Mouse (Mus musculus) intestine, embryonic 14.5 days (tissue): ENCODE measurements around the gene Ndrg3. TPM values are rescaled to one million over a fixed set of nuclear protein-coding genes. Genes with fewer than 3 reads are reported as not detected.

Experiments
- ATAC-seq: fragments of 200-750 bp; cut with Nextera tagmentation; replicated peaks from 2 replicates; pipeline ENCODE4 v1.8.0; 2017; ENCODE audit warnings: low read depth, moderate number of reproducible peaks, moderate TSS enrichment, moderate library complexity; ENCODE audit not compliant: low FRiP score, low TSS enrichment
- DNase-seq: peaks from one replicate; pipeline ENCODE4 v3.0.0-alpha.2; 2018; ENCODE audit warnings: low spot score
- H3K27ac ChIP-seq: fragments of 300-500 bp; sonication (generic); 2 replicates; pipeline ENCODE4 v1.5.1; 2014; ENCODE audit warnings: low read depth, mild to moderate bottlenecking, control low read depth
- H3K27me3 ChIP-seq: fragments of 300-500 bp; sonication (generic); replicated peaks from 2 replicates; pipeline ENCODE4 v1.6.1; 2014; ENCODE audit warnings: low read length, control low read depth; ENCODE audit not compliant: control insufficient read depth, insufficient read depth
- H3K36me3 ChIP-seq: fragments of 300-500 bp; sonication (generic); 2 replicates; pipeline ENCODE4 v1.6.1; 2014; ENCODE audit warnings: low read length, control low read depth; ENCODE audit not compliant: control insufficient read depth, insufficient read depth
- H3K4me1 ChIP-seq: fragments of 300-500 bp; sonication (generic); replicated peaks from 2 replicates; pipeline ENCODE4 v1.6.1; 2014; ENCODE audit warnings: low read length, control low read depth, mixed read lengths; ENCODE audit not compliant: control insufficient read depth, insufficient read depth
- H3K4me2 ChIP-seq: fragments of 300-500 bp; sonication (generic); 2 replicates; pipeline ENCODE4 v1.6.1; 2014; ENCODE audit warnings: low read length
- H3K4me3 ChIP-seq: fragments of 300-500 bp; sonication (generic); 2 replicates; pipeline ENCODE4 v1.5.1; 2014; ENCODE audit warnings: low read depth, low read length, control low read depth, mixed read lengths
- H3K9ac ChIP-seq: fragments of 300-500 bp; sonication (generic); 2 replicates; pipeline ENCODE4 v1.6.1; 2014; ENCODE audit warnings: mild to moderate bottlenecking, low read length
- H3K9me3 ChIP-seq: fragments of 300-500 bp; sonication (generic); 2 replicates; pipeline ENCODE4 v1.6.1; 2016; ENCODE audit warnings: low read length, control low read depth; ENCODE audit not compliant: control insufficient read depth
- WGBS: fragments of 180-500 bp; shearing (Covaris S2); extraction: QIAGEN DNeasy Blood & Tissue Kit; methylation state at CpG from one replicate; pipeline ENCODE4 v1.1.7; 2014; 5-methylcytosine and 5-hydroxymethylcytosine counted together
- polyA plus RNA-seq: library from polyadenylated mRNA; unstranded; fragments of >200 nt; fragmentation: Nextera tagmentation; extraction: Ambion mirVana; gene quantifications from 2 replicates; pipeline ENCODE4 v1.2.1, GENCODE M21; 2014

Ndrg3 gene
- polyA plus RNA-seq, 1 experiment from 2014 or later: 36.7 TPM

- 84% methylated on average over 9 of the region's 9 CpGs for WGBS
- DNase-seq (no peak), ATAC-seq (no peak)
- Histone ChIP-seq H3K27me3 (no peaks in the 10 kb centered on the region), H3K9ac (no peak overlapping the region), H3K4me3 (no peak overlapping the region), H3K4me2 (no peak overlapping the region), H3K36me3 (no peaks in the 10 kb centered on the region), H3K27ac (no peak overlapping the region), H3K9me3 (no peaks in the 10 kb centered on the region), H3K4me1 (no peaks in the 10 kb centered on the region)
Observed at GRCm38 (mm10) chr2:156897034-156897433, 94.8 kb downstream of the Ndrg3 start.

GRCm38 (mm10) chr2:156896384-156896914, 95.4 kb downstream of the Ndrg3 start:
- Histone ChIP-seq H3K4me1 (no peaks in the 10 kb centered on the region), H3K27me3 (no peaks in the 10 kb centered on the region), H3K27ac (no peak overlapping the region), H3K9ac (no peak overlapping the region), H3K4me2 (no peak overlapping the region), H3K4me3 (no peak overlapping the region), H3K9me3 (no peaks in the 10 kb centered on the region), H3K36me3 (no peaks in the 10 kb centered on the region)
- no peak for ATAC-seq
- no peak for DNase-seq
- 74% methylated on average over 9 of the region's 9 CpGs for WGBS

- H3K4me3 ChIP-seq: no peak overlapping the region
- no peak overlapping the region for H3K9ac ChIP-seq
- H3K36me3 ChIP-seq: no peaks in the 10 kb centered on the region
- H3K4me2 ChIP-seq: no peak overlapping the region
- DNase-seq: no peak
- WGBS: 66% methylated on average over 15 of the region's 15 CpGs
- ATAC-seq: no peak
- H3K27me3 ChIP-seq: no peaks in the 10 kb centered on the region
- no peaks in the 10 kb centered on the region for H3K4me1 ChIP-seq
- no peaks in the 10 kb centered on the region for H3K9me3 ChIP-seq
- H3K27ac ChIP-seq: no peak overlapping the region
Observed at GRCm38 (mm10) chr2:156894496-156895265, 97.2 kb downstream of the Ndrg3 start.

GRCm38 (mm10) chr2:156892821-156893220, 99.0 kb downstream of the Ndrg3 start:
- Histone ChIP-seq H3K27me3 (no peaks in the 10 kb centered on the region), H3K9me3 (no peaks in the 10 kb centered on the region), H3K36me3 (no peaks in the 10 kb centered on the region), H3K4me3 (no peak overlapping the region), H3K27ac (no peak overlapping the region), H3K4me1 (no peaks in the 10 kb centered on the region), H3K9ac (no peak overlapping the region), H3K4me2 (no peak overlapping the region)
- WGBS: 75% methylated on average over 6 of the region's 6 CpGs
- ATAC-seq (no peak), DNase-seq (no peak)

GRCm38 (mm10) chr2:156892240-156892639, 99.6 kb downstream of the Ndrg3 start:
- WGBS: 14% methylated on average over 3 of the region's 3 CpGs

GRCm38 (mm10) chr2:156888490-156888889, 103.4 kb downstream of the Ndrg3 start:
- Histone ChIP-seq H3K27ac (no peak overlapping the region), H3K4me2 (no peak overlapping the region), H3K36me3 (no peaks in the 10 kb centered on the region), H3K4me3 (no peak overlapping the region), H3K27me3 (no peaks in the 10 kb centered on the region), H3K9ac (no peak overlapping the region), H3K4me1 (no peaks in the 10 kb centered on the region), H3K9me3 (no peaks in the 10 kb centered on the region)
- ATAC-seq (no peak), DNase-seq (no peak)
- WGBS: 69% methylated on average over 3 of the region's 3 CpGs

More at GRCm38 (mm10) chr2:156892240-156892639, 99.6 kb downstream of the Ndrg3 start:
- H3K27ac ChIP-seq: no peak overlapping the region
- ATAC-seq: no peak
- no peaks in the 10 kb centered on the region for H3K36me3 ChIP-seq
- no peak overlapping the region for H3K4me2 ChIP-seq
- no peaks in the 10 kb centered on the region for H3K9me3 ChIP-seq
- no peaks in the 10 kb centered on the region for H3K4me1 ChIP-seq
- H3K9ac ChIP-seq: no peak overlapping the region
- no peaks in the 10 kb centered on the region for H3K27me3 ChIP-seq
- H3K4me3 ChIP-seq: no peak overlapping the region
- no peak for DNase-seq

- H3K4me1 ChIP-seq: no peaks in the 10 kb centered on the region
- DNase-seq: no peak
- H3K9ac ChIP-seq: no peak within 1 kb of the TSS
- no peaks in the 10 kb centered on the region for H3K27me3 ChIP-seq
- H3K9me3 ChIP-seq: no peaks in the 10 kb centered on the region
- H3K4me3 ChIP-seq: no peak within 1 kb of the TSS
- no peaks in the 10 kb centered on the region for H3K36me3 ChIP-seq
- no peak within 1 kb of the TSS for H3K27ac ChIP-seq
- ATAC-seq: no peak
- H3K4me2 ChIP-seq: no peak within 1 kb of the TSS
- WGBS: 61% methylated on average over 6 of the region's 6 CpGs
Observed at GRCm38 (mm10) chr2:156887017-156887416, 104.8 kb downstream of the Ndrg3 start, which contains the start of gene Sla2. Gene Sla2 (minus strand): TSS chr2:156887192.

GRCm38 (mm10) chr2:156886084-156886631, 105.7 kb downstream of the Ndrg3 start:
- no peaks in the 10 kb centered on the region for H3K9me3 ChIP-seq
- no peaks in the 10 kb centered on the region for H3K36me3 ChIP-seq
- DNase-seq (no peak), ATAC-seq (no peak)
- no peak overlapping the region for H3K9ac ChIP-seq
- no peaks in the 10 kb centered on the region for H3K4me1 ChIP-seq
- H3K27me3 ChIP-seq: no peaks in the 10 kb centered on the region
- H3K4me2 ChIP-seq: no peak overlapping the region
- H3K27ac ChIP-seq: no peak overlapping the region
- 76% methylated on average over 10 of the region's 10 CpGs for WGBS
- no peak overlapping the region for H3K4me3 ChIP-seq
